Mouse (Mus musculus) midbrain, embryonic 14.5 days (tissue): ENCODE data around the gene Sntg2. TPM values are rescaled to one million over a fixed set of nuclear protein-coding genes. Genes with fewer than 3 reads are reported as not detected.
A peak's percentile ranks its signal among the peaks of the same experiment; 100 is the strongest.

Source experiments
- ATAC-seq: fragments of 200-750 bp; cut with Nextera tagmentation; 2 replicates; pipeline ENCODE4 v1.8.0; 2017; ENCODE audit warnings: moderate number of reproducible peaks, moderate library complexity; ENCODE audit not compliant: low FRiP score, low TSS enrichment
- DNase-seq: peaks from one replicate; pipeline ENCODE4 v3.0.0-alpha.2; 2015
- H3K27ac ChIP-seq: fragments of 300-500 bp; sonication (generic); replicated peaks from 2 replicates; pipeline ENCODE4 v1.5.1; 2014; ENCODE audit warnings: mild to moderate bottlenecking, low read depth, low read length, moderate library complexity
- H3K27me3 ChIP-seq: fragments of 300-500 bp; sonication (generic); 2 replicates; pipeline ENCODE4 v1.6.1; 2014; ENCODE audit warnings: low read length, control low read depth, mixed read lengths; ENCODE audit not compliant: control insufficient read depth, insufficient read depth
- H3K36me3 ChIP-seq: fragments of 300-500 bp; sonication (generic); 2 replicates; pipeline ENCODE4 v1.6.1; 2014; ENCODE audit warnings: low read length, control low read depth; ENCODE audit not compliant: control insufficient read depth, insufficient read depth
- H3K4me1 ChIP-seq: fragments of 300-500 bp; sonication (generic); 2 replicates; pipeline ENCODE4 v1.6.1; 2014; ENCODE audit warnings: mild to moderate bottlenecking, antibody characterized with exemption, low read length, control low read depth; ENCODE audit not compliant: control insufficient read depth, insufficient read depth
- H3K4me2 ChIP-seq: fragments of 300-500 bp; sonication (generic); 2 replicates; pipeline ENCODE4 v1.6.1; 2014; ENCODE audit warnings: mild to moderate bottlenecking, low read length, moderate library complexity
- H3K4me3 ChIP-seq: fragments of 300-500 bp; sonication (generic); replicated peaks from 2 replicates; pipeline ENCODE4 v1.5.1; 2014; ENCODE audit warnings: low read depth, low read length
- H3K9ac ChIP-seq: fragments of 300-500 bp; sonication (generic); replicated peaks from 2 replicates; pipeline ENCODE4 v1.6.1; 2014; ENCODE audit warnings: mild to moderate bottlenecking, low read length, moderate library complexity
- H3K9me3 ChIP-seq: fragments of 300-500 bp; sonication (generic); 2 replicates; pipeline ENCODE4 v1.6.1; 2016; ENCODE audit warnings: low read length, control low read depth, mixed read lengths; ENCODE audit not compliant: control insufficient read depth
- WGBS: fragments of 180-500 bp; shearing (Covaris S2); extraction: QIAGEN DNeasy Blood & Tissue Kit; methylation state at CpG from one replicate; pipeline ENCODE4 v1.1.7; 2014; 5-methylcytosine and 5-hydroxymethylcytosine counted together
- polyA plus RNA-seq: library from polyadenylated mRNA; unstranded; fragments of >200 nt; fragmentation: Nextera tagmentation; extraction: Ambion mirVana; gene quantifications from 2 replicates; pipeline ENCODE4 v1.2.1, GENCODE M21; 2014

Sntg2 gene
- 4.3 and 4.9 TPM in 2 replicates for polyA plus RNA-seq

GRCm38 (mm10) chr12:30372933-30373501, at the start of gene Sntg2:
Sntg2 (minus strand) TSS chr12:30373375.
- under 1% methylated on average over 39 of the region's 39 CpGs for WGBS
- no peaks in the 10 kb centered on the region for H3K36me3 ChIP-seq
- peak; percentile 93 for ATAC-seq

GRCm38 (mm10) chr12:30416547-30416946, 43.4 kb upstream of the Sntg2 start:
- WGBS = 91% methylated on average over 8 of the region's 8 CpGs
- no peaks in the 10 kb centered on the region for H3K4me1 ChIP-seq
- H3K27ac ChIP-seq = no peak overlapping the region
- ATAC-seq (no peak), DNase-seq (no peak)
- no peak overlapping the region for H3K9ac ChIP-seq
- H3K4me2 ChIP-seq = no peak overlapping the region
- no peaks in the 10 kb centered on the region for H3K36me3 ChIP-seq
- no peaks in the 10 kb centered on the region for H3K9me3 ChIP-seq
- no peak overlapping the region for H3K4me3 ChIP-seq
- no peaks in the 10 kb centered on the region for H3K27me3 ChIP-seq

More at GRCm38 (mm10) chr12:30372933-30373501, at the start of gene Sntg2:
- H3K4me3 ChIP-seq = peak within 1 kb of the TSS; percentile 46
- peaks cover 4% of the 10 kb centered on the region; the same call in 1 of the 2 replicates for H3K4me1 ChIP-seq
- DNase-seq = peak; percentile 84
- peak within 1 kb of the TSS; percentile 56 for H3K9ac ChIP-seq
- H3K27me3 ChIP-seq = peaks cover 4% of the 10 kb centered on the region; the same call in 1 of the 2 replicates
- no peak within 1 kb of the TSS for H3K27ac ChIP-seq
- H3K4me2 ChIP-seq = peak within 1 kb of the TSS; percentile 71
- H3K9me3 ChIP-seq = no peaks in the 10 kb centered on the region

DNA sequence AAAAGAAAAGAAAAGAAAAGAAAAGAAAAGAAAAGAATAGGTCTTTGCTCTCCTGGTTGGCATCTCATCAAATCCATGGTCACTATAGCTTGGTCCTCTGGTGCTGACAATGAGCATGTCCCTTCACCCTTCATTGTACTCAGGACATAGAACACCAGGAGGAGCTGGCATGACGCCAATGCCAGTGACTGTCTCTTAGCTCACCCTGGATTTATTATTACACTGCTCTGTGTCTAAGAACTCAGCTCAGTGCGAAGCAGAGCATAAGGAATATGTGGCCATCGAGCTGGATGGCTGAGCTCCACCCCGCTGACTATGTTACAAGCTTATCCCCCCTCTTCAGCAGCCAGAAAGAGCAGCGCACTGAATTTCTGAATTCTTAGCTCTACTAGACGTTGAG, 42.8 kb upstream of the Sntg2 start:
- H3K4me3 ChIP-seq = no peak overlapping the region
- no peaks in the 10 kb centered on the region for H3K27me3 ChIP-seq
- H3K9ac ChIP-seq = no peak overlapping the region
- no peak overlapping the region for H3K27ac ChIP-seq
- no peaks in the 10 kb centered on the region for H3K36me3 ChIP-seq
- peak; percentile 17 for DNase-seq
- H3K4me1 ChIP-seq = no peaks in the 10 kb centered on the region
- H3K9me3 ChIP-seq = no peaks in the 10 kb centered on the region
- no peak overlapping the region for H3K4me2 ChIP-seq
- no peak for ATAC-seq
- 71% methylated on average over 6 of the region's 6 CpGs for WGBS

DNA sequence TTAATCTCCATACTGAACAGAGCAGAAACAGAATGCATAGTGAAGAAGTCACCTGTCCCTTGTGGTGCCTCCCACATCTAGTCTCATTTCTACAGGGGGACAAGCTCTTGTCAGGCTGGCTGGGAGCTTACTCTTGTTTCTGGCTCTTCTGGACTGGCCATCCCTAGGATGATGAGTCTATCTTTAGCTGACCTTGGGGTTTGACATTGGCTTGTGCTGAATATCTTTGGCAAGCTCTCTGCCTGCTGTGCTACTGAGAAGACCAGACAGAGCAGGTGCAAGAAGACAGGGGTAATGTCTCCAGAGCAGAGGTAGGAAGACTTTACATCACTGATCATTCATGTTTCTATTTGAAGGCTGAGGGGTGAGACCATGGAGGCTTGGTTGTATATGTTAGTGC, 29.5 kb upstream of the Sntg2 start:
- H3K36me3 ChIP-seq = no peaks in the 10 kb centered on the region
- H3K4me1 ChIP-seq = no peaks in the 10 kb centered on the region
- DNase-seq (no peak), ATAC-seq (no peak)
- no peak overlapping the region for H3K4me2 ChIP-seq
- no peak overlapping the region for H3K9ac ChIP-seq
- no peak overlapping the region for H3K27ac ChIP-seq
- no peaks in the 10 kb centered on the region for H3K27me3 ChIP-seq
- no peaks in the 10 kb centered on the region for H3K9me3 ChIP-seq
- no peak overlapping the region for H3K4me3 ChIP-seq

GRCm38 (mm10) chr12:30400531-30400930, 27.4 kb upstream of the Sntg2 start:
- H3K4me1 ChIP-seq = no peaks in the 10 kb centered on the region
- no peak overlapping the region for H3K4me2 ChIP-seq
- H3K9ac ChIP-seq = no peak overlapping the region
- DNase-seq (no peak), ATAC-seq (no peak)
- H3K36me3 ChIP-seq = no peaks in the 10 kb centered on the region
- no peak overlapping the region for H3K27ac ChIP-seq
- WGBS = 92% methylated on average over 2 of the region's 2 CpGs
- no peaks in the 10 kb centered on the region for H3K27me3 ChIP-seq
- H3K4me3 ChIP-seq = no peak overlapping the region
- H3K9me3 ChIP-seq = no peaks in the 10 kb centered on the region

DNA sequence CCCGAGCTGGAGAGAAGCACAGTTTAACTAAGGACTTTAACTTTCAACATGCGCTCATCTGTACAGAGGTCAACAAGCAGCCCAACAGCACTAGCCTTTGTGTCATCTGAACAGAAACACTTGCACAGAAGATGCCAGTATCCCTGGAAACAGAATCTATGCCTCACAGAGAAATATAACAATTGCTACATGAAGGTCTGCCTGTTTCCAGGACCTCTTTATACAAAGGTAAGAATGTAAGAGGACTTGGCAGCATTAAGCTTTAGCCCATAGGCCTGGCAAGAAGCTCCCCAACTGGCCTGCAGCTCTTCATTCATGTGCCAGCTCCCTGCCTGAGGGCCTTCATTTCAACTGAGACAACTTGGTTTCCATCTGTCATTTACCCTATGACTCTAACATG, 26.9 kb upstream of the Sntg2 start:
- Histone ChIP-seq H3K9me3 (no peaks in the 10 kb centered on the region), H3K4me3 (no peak overlapping the region), H3K4me1 (no peaks in the 10 kb centered on the region), H3K36me3 (no peaks in the 10 kb centered on the region), H3K27me3 (no peaks in the 10 kb centered on the region), H3K27ac (no peak overlapping the region), H3K9ac (no peak overlapping the region), H3K4me2 (no peak overlapping the region)
- 83% methylated on average over 2 of the region's 2 CpGs for WGBS
- no peak for ATAC-seq
- DNase-seq = peak; percentile 8

GRCm38 (mm10) chr12:30372293-30372692, 882 bp downstream of the Sntg2 start:
- no peaks in the 10 kb centered on the region for H3K9me3 ChIP-seq
- WGBS = 49% methylated on average over 5 of the region's 5 CpGs
- H3K36me3 ChIP-seq = no peaks in the 10 kb centered on the region
- peaks cover 4% of the 10 kb centered on the region; the same call in 1 of the 2 replicates for H3K4me1 ChIP-seq
- peaks cover 4% of the 10 kb centered on the region; the same call in 1 of the 2 replicates for H3K27me3 ChIP-seq
- H3K4me2 ChIP-seq = peak overlapping the region; percentile 71
- H3K27ac ChIP-seq = no peak overlapping the region
- peak overlapping the region; percentile 46 for H3K4me3 ChIP-seq
- no peak overlapping the region; the same call in 1 of the 2 replicates for H3K9ac ChIP-seq
- DNase-seq = no peak
- ATAC-seq = no peak

GRCm38 (mm10) chr12:30369786-30370185, 3.4 kb downstream of the Sntg2 start:
- WGBS = 8% methylated on average over 6 of the region's 6 CpGs
- Histone ChIP-seq H3K36me3 (no peaks in the 10 kb centered on the region), H3K27ac (no peak overlapping the region), H3K4me2 (no peak overlapping the region), H3K9me3 (no peaks in the 10 kb centered on the region), H3K9ac (no peak overlapping the region), H3K4me1 (peaks cover 4% of the 10 kb centered on the region; the same call in 1 of the 2 replicates), H3K27me3 (peaks cover 4% of the 10 kb centered on the region; the same call in 1 of the 2 replicates), H3K4me3 (no peak overlapping the region)
- no peak for ATAC-seq
- peak; percentile 93 for DNase-seq

GRCm38 (mm10) chr12:30369141-30369540, 4.0 kb downstream of the Sntg2 start:
- DNase-seq (no peak), ATAC-seq (no peak)
- Histone ChIP-seq H3K4me3 (no peak overlapping the region), H3K4me1 (peaks cover 4% of the 10 kb centered on the region; the same call in 1 of the 2 replicates), H3K9me3 (no peaks in the 10 kb centered on the region), H3K9ac (no peak overlapping the region), H3K27me3 (peaks cover 4% of the 10 kb centered on the region; the same call in 1 of the 2 replicates), H3K36me3 (no peaks in the 10 kb centered on the region), H3K4me2 (no peak overlapping the region), H3K27ac (no peak overlapping the region)
- whole genome bisulfite sequencing = 85% methylated on average over 6 of the region's 6 CpGs
